Mouse (Mus musculus): ENCODE data around the gene Bfar. TPM values are rescaled to one million over a fixed set of nuclear protein-coding genes. Genes with fewer than 3 reads are reported as not detected.

Bfar gene
- total and polyA plus RNA-seq, 3 experiments = 43.1 to 44.4 (median 43.9) TPM

- Histone ChIP-seq H3K27ac (ENCODE audit: insufficient read depth, low read depth) (no peak overlapping the region), H3K4me2 (ENCODE audit: insufficient read depth, low read depth, poor library complexity, severe bottlenecking) (no peak overlapping the region), H3K9me3 (replicated peaks; ENCODE audit: low read length) (no peaks in the 10 kb centered on the region), H3K27me3 (replicated peaks) (no peaks in the 10 kb centered on the region), H3K36me3 (replicated peaks in 1 of 2; ENCODE audit: control insufficient read depth in 1 of 2, insufficient read depth in 1 of 2, low read length in 1 of 2) (peaks cover 55 to 80% of the 10 kb centered on the region in 2 experiments), H3K79me2 (replicated peaks; ENCODE audit: control insufficient read depth, extremely low read depth, insufficient read depth, poor library complexity, severe bottlenecking) (no peaks in the 10 kb centered on the region), H3K4me1 (ENCODE audit: control insufficient read depth in 1 of 2, insufficient read depth in 2 of 2) (peaks cover 12 to 37% of the 10 kb centered on the region in 2 experiments), H3K4me3 (replicated peaks in 1 of 3; ENCODE audit: low read depth in 2 of 3, low read length in 2 of 3, poor library complexity in 1 of 3) (no peak overlapping the region), H3K9ac (ENCODE audit: insufficient read depth, low read depth) (no peak overlapping the region)
- in situ Hi-C loops (cut with MboI; ENCODE audit: low pct_ligation_motif_present, low pct_unique_long_range_greater_than_20kb, low sequenced_read_pairs) (no loop called here), dilution Hi-C loops (cut with MboI; ENCODE audit: extremely low pct_ligation_motif_present, extremely low pct_unique_long_range_greater_than_20kb, low sequenced_read_pairs) (no loop called here)
- no peak for DNase-seq (ENCODE audit: extremely low read depth)
- TF ChIP-seq NRF1 (IDR thresholded peaks at IDR 0.05; ENCODE audit: low read depth, low read length) = no peak
Measured at GRCm38 (mm10) chr16:13660736-13661135, 10.9 kb upstream of the Bfar start.

- peak within 1 kb of the TSS; percentile 92 for H3K9ac ChIP-seq (ENCODE audit: insufficient read depth, low read depth)
- in situ Hi-C loops (cut with MboI; ENCODE audit: low pct_ligation_motif_present, low pct_unique_long_range_greater_than_20kb, low sequenced_read_pairs) = no loop called here
- H3K27me3 ChIP-seq (replicated peaks) = no peaks in the 10 kb centered on the region
- peak; percentile 97 for DNase-seq (ENCODE audit: extremely low read depth)
- peak within 1 kb of the TSS; percentile 19 for H3K27ac ChIP-seq (ENCODE audit: insufficient read depth, low read depth)
- H3K9me3 ChIP-seq (replicated peaks; ENCODE audit: low read length) = no peaks in the 10 kb centered on the region
- peaks cover 19% of the 10 kb centered on the region for H3K79me2 ChIP-seq (replicated peaks; ENCODE audit: control insufficient read depth, extremely low read depth, insufficient read depth, poor library complexity, severe bottlenecking)
- peaks cover 5 to 40% of the 10 kb centered on the region in 2 experiments for H3K4me1 ChIP-seq (ENCODE audit: control insufficient read depth in 1 of 2, insufficient read depth in 2 of 2)
- dilution Hi-C loops (cut with MboI; ENCODE audit: extremely low pct_ligation_motif_present, extremely low pct_unique_long_range_greater_than_20kb, low sequenced_read_pairs) = no loop called here
- peak within 1 kb of the TSS; percentile 61 for H3K4me2 ChIP-seq (ENCODE audit: insufficient read depth, low read depth, poor library complexity, severe bottlenecking)
- H3K4me3 ChIP-seq (replicated peaks in 1 of 3; ENCODE audit: low read depth in 2 of 3, low read length in 2 of 3, poor library complexity in 1 of 3) = peak within 1 kb of the TSS; percentile 73 to 97 (median 80)
- peaks cover 21 to 32% of the 10 kb centered on the region in 2 experiments for H3K36me3 ChIP-seq (replicated peaks in 1 of 2; ENCODE audit: control insufficient read depth in 1 of 2, insufficient read depth in 1 of 2, low read length in 1 of 2)
- no peak for TF ChIP-seq ZNF384 (IDR thresholded peaks at IDR 0.05; ENCODE audit: low read depth, low read length)
- TF ChIP-seq HCFC1 (IDR thresholded peaks at IDR 0.05; ENCODE audit: low read depth, low read length) = peak; percentile 80
- TF ChIP-seq TBP (conservative IDR thresholded peaks at IDR 0.05; ENCODE audit: low read depth, low read length) = peak; percentile 86
- peak; percentile 94 for TF ChIP-seq POLR2A (IDR thresholded peaks at IDR 0.05; ENCODE audit: low read depth, low read length)
- TF ChIP-seq MYC (IDR thresholded peaks at IDR 0.05; ENCODE audit: low read depth, low read length) = peak; percentile 83
- peak; percentile 41; the same call in 1 of the 2 replicates for TF ChIP-seq IRF4 (IDR thresholded peaks at IDR 0.05; ENCODE audit: low read depth, low read length)
- no peak for TF ChIP-seq JUND (conservative IDR thresholded peaks at IDR 0.05; ENCODE audit: low read depth, low read length)
- TF ChIP-seq JUN (IDR thresholded peaks at IDR 0.05; ENCODE audit: insufficient read depth, low read depth, low read length) = no peak
- peak; percentile 99 for TF ChIP-seq ELF1 (IDR thresholded peaks at IDR 0.05; ENCODE audit: low read depth, low read length)
- TF ChIP-seq MXI1 (IDR thresholded peaks at IDR 0.05; ENCODE audit: low read depth, low read length) = peak; percentile 98
- TF ChIP-seq GABPA (IDR thresholded peaks at IDR 0.05; ENCODE audit: insufficient replicate concordance, low read depth, low read length) = no peak; the same call in 1 of the 2 replicates
- peak; percentile 97 for TF ChIP-seq NRF1 (IDR thresholded peaks at IDR 0.05; ENCODE audit: low read depth, low read length)
- TF ChIP-seq TCF12 (IDR thresholded peaks at IDR 0.05; ENCODE audit: low read depth, low read length) = peak; percentile 93
- TF ChIP-seq CHD1 (IDR thresholded peaks at IDR 0.05; ENCODE audit: low read depth, low read length) = no peak
- no peak for TF ChIP-seq CTCF (conservative IDR thresholded peaks at IDR 0.05 in 1 of 2, IDR thresholded peaks at IDR 0.05 in 1 of 2; ENCODE audit: low read depth in 2 of 2, low read length in 2 of 2)
- peak; percentile 86; the same call in 1 of the 2 replicates for TF ChIP-seq ZMIZ1 (IDR thresholded peaks at IDR 0.05; ENCODE audit: low read depth, low read length)
- TF ChIP-seq SIN3A (IDR thresholded peaks at IDR 0.05; ENCODE audit: low read length) = peak; percentile 98
- no peak for TF ChIP-seq ZKSCAN1 (IDR thresholded peaks at IDR 0.05; ENCODE audit: borderline replicate concordance, low read depth, low read length)
- TF ChIP-seq MAZ (IDR thresholded peaks at IDR 0.05; ENCODE audit: low read depth, low read length) = peak; percentile 44; the same call in 1 of the 2 replicates
- no peak for TF ChIP-seq PAX5 (IDR thresholded peaks at IDR 0.05; ENCODE audit: low read length)
- 0 out of 2 replicates have a peak, but pooled peaks have one; percentile 81 for TF ChIP-seq POLR2AphosphoS2 (IDR thresholded peaks at IDR 0.05; ENCODE audit: low read depth, low read length)
- TF ChIP-seq UBTF (IDR thresholded peaks at IDR 0.05; ENCODE audit: low read depth, low read length) = peak; percentile 82
- no peak for TF ChIP-seq SMC3 (IDR thresholded peaks at IDR 0.05; ENCODE audit: low read depth, low read length)
- TF ChIP-seq MAFK (IDR thresholded peaks at IDR 0.05; ENCODE audit: insufficient replicate concordance, low read length) = no peak
- peak; percentile 90 for TF ChIP-seq BHLHE40 (IDR thresholded peaks at IDR 0.05; ENCODE audit: low read depth, low read length)
- peak; percentile 72; the same call in 1 of the 2 replicates for TF ChIP-seq KAT2A (IDR thresholded peaks at IDR 0.05; ENCODE audit: insufficient replicate concordance, low read length)
- no peak for TF ChIP-seq USF1 (IDR thresholded peaks at IDR 0.05; ENCODE audit: low read depth, low read length)
- no peak for TF ChIP-seq RCOR1 (conservative IDR thresholded peaks at IDR 0.05; ENCODE audit: low read depth, low read length)
- peak; percentile 95 for TF ChIP-seq NELFE (IDR thresholded peaks at IDR 0.05; ENCODE audit: low read depth, low read length)
- no peak for TF ChIP-seq RAD21 (IDR thresholded peaks at IDR 0.05; ENCODE audit: low read depth, low read length)
- no peak for TF ChIP-seq EP300 (IDR thresholded peaks at IDR 0.05; ENCODE audit: low read length)
- no peak; the same call in 1 of the 2 replicates for TF ChIP-seq E2F4 (IDR thresholded peaks at IDR 0.05; ENCODE audit: insufficient replicate concordance, low read depth, low read length)
- TF ChIP-seq ETS1 (conservative IDR thresholded peaks at IDR 0.05; ENCODE audit: low read depth, low read length) = peak; percentile 46; the same call in 1 of the 2 replicates
Measured at GRCm38 (mm10) chr16:13667878-13668343, 3.7 kb upstream of the Bfar start, which contains the start of gene Parn. Gene Parn (minus strand): TSS chr16:13668170.

Measured in CH12.LX (cell line).